Mouse (Mus musculus): ENCODE results near the gene Ndel1.

Ndel1 gene

DNA sequence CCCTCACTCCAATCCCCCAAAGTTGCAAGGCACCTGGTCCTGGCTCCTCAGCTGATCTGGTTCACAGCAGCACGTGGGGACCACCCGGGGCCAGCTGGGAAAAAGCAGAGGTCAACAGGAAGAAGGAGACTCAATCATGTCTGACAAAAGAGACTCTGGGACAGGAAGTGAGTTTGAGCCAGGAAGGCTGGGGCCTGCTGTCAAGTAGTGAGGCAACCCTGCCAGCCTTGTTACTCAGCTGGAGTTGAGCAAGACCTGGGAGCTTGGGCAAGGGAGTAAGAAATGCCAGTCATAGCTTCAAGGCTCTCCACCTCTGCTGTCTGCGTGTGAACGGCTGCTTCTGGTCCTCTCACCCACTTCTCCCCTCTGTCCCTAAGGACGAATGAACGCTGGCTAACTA is at the start of gene Ndel1:
TSS of gene Ndel1 (minus strand) at position 111 of the 400 bp plus-strand sequence.
- DNase-seq (ENCODE audit: low read depth in 2 of 2, low spot score in 2 of 2) = no peak

GRCm38 (mm10) chr11:68914566-68914965 is 42.9 kb upstream of the Ndel1 start:
- no peak for DNase-seq (ENCODE audit: low read depth in 2 of 2, low spot score in 2 of 2)

- DNase-seq (ENCODE audit: low read depth in 2 of 2, low spot score in 2 of 2) = no peak
Observed at GRCm38 (mm10) chr11:68911531-68912177, 40.0 kb upstream of the Ndel1 start.

DNA sequence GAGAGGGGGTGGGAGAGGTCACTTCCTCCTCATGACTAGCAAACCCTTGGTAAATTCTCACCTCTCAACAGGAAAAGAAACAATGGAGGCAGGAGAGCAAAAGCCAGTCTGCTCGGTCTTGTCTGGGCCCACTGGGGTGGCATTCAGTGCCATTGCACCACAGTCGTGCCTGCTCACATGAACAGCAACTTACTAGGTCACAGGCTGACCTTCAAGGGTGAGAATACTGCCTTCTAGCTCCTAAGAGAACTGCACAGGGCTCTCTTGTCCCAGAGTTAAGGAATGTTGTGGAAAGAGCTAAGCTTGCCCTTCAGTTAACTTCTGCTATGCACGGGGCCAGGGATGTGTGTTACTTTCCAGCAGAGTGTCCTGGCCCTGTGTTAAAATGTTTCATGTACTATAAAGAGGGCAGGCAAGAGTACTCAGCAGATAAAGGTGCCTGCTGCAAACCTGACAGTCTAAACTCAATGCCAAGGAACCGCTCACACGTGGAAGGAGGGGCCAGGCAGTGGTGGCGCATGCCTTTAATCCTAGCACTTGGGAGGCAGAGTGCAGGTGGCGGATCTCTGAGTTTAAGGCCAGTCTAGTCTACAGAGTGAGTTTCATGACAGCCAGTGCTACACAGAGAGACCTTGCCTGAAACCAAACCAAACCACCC is 37.3 kb upstream of the Ndel1 start:
- no peak for DNase-seq (ENCODE audit: low read depth in 2 of 2, low spot score in 2 of 2)

DNA sequence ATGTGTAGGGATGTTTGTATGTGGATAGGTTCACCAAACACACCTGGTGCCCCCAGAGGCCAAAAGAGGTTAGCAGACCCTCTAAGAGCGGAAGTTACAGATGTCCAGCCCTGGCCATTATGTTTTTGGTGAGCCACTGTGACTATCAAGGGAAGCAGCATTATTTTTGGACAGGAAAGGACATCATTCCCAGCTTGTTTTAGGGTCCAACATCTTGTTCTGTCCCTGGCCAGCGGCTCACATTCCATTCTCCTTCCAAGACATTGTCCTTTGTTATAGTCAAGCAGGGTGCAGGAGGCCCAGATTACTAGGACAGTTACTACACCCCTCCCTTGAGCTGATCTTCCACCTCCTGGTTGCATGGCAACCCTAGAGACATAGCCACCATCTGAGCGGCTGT is 35.6 kb upstream of the Ndel1 start:
- no peak for DNase-seq (ENCODE audit: low read depth in 2 of 2, low spot score in 2 of 2)

GRCm38 (mm10) chr11:68906461-68906790 is 34.8 kb upstream of the Ndel1 start:
- DNase-seq (ENCODE audit: low read depth in 2 of 2, low spot score in 2 of 2) = no peak

GRCm38 (mm10) chr11:68905665-68906460 is 34.2 kb upstream of the Ndel1 start:
- DNase-seq (ENCODE audit: low read depth in 2 of 2, low spot score in 2 of 2) = no peak

DNA sequence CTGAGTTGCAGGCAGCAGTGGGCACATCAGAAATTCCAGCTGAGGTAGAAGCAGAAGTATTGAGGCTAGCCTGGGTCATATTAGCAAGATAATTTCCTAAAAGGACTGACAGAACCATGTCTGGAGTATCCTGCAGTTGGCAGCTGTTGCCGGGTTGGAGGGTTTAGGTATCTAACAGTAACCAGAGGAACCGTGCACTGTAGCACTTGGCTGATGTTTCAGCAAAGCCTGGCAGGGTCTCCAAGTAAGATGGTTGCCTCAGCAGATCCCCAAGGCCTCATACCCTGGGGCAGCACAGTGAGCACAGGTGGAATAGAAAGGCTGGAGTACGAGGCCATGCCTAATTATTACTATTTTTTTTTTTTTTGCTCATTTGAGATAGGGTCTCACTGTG is 33.5 kb upstream of the Ndel1 start:
- no peak for DNase-seq (ENCODE audit: low read depth in 2 of 2, low spot score in 2 of 2)

DNA sequence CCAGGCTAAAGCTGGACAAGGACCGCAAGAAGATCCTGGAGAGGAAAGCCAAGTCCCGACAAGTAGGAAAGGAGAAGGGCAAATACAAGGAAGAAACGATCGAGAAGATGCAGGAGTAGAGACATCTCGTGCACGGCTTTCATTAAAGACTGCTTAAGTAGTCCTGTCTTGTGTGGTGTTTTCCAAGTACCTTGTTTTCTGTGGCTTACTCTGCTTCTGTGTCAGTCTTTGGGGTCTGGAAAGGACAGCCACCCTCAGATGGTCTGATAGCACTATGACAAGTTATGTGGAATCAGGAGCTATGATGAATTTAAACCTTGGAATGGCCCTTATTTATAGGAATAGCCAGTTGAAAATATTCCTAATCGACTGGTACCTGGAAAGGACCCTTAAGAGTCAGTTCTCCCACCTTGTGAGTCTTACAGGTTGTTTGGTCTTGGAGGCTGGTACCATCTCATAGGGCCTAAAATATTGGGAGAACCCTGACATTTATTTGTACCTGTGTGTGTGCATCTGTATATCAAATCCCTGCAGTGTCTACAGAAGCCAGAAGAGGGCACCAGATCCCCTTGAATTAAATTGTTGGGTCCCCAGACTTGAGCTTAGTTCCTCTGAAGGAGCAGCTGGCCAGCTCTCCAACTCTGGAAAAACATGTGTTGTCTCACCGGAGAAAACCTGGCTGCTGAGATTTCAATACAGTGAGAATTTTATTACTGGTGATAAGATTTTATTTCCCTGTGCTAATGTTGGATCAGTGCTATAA is 32.9 kb upstream of the Ndel1 start:
- DNase-seq (ENCODE audit: low read depth in 2 of 2, low spot score in 2 of 2) = peak; percentile 57 to 72

DNA sequence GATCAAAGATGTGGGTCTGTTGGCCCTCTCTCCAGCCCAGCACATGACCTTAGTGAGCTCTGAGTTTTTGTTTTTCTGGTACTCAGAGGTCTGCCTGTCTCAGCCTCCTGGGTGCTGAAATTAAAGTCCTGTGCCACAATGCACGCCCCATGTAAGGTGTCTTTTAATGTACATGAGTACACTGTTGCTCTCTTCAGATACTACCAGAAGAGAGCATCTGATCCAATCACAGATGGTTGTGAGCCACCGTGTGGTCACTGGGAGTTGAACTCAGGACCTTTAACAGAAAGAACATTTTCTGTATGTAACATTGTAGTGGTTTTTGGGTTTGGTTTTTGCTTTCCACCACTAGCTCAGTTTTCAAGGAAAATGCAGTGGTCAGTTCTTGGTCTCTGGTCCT is 32.1 kb upstream of the Ndel1 start:
- no peak for DNase-seq (ENCODE audit: low read depth in 2 of 2, low spot score in 2 of 2)

- no peak for DNase-seq (ENCODE audit: low read depth in 2 of 2, low spot score in 2 of 2)
Observed at GRCm38 (mm10) chr11:68902823-68903222, 31.2 kb upstream of the Ndel1 start.

DNA sequence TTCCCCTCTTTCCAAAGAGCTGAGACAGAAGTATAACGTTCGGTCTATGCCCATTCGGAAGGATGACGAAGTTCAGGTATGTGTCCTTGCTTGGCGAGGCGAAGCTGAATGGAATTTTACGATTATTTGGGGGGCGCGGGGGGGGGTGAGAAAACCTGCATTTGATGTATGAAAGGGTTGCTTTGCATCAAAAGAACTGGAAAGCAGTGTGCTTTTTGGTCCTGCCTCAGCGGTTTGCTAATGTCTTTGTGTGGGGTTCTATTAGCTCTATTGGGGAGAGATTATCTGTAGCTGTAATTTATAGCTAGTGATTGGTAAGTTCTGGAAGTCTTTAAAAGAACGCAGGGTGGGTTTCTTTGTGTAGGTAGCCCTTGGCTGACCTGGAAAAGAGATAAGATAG is 30.7 kb upstream of the Ndel1 start:
- no peak for DNase-seq (ENCODE audit: low read depth in 2 of 2, low spot score in 2 of 2)

GRCm38 (mm10) chr11:68902047-68902364 is 30.3 kb upstream of the Ndel1 start:
- no peak for DNase-seq (ENCODE audit: low read depth in 2 of 2, low spot score in 2 of 2)

DNA sequence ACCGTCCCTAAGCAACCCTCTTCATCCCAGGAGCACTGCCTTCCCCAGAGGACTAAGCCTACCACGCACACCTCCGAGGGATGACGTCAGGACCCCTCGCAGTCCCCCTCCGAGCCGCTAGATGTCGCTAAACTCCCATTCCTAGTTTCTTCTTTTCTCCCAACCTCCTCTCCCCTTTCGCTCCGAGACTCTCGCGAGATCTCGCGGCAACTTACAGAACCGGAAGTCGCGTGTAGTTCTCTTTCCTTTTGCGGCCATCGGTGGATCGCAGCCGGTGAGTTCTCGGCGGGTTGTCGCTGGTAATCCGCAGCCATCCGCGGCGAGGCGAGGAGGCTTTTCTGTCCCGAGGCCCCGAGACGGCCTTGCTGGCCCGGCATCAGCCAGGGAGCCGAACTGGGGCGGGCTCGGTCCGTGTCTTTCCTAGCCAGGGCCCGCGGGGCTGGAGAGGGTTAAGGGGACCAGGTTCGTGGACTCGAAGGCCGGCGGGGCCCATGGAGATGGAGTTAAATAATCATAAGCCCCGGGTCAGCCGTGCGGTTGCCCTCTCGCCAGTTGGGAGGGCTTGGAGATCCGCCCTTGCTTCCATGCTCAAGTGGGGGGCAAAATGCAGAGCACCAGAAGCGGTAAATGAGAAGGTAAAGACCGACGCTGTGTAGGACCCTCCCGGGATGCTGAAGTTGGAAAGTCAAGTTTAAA is 29.8 kb upstream of the Ndel1 start, which contains the start of gene Rpl26:
TSS of gene Rpl26 (plus strand) at position 233 of the 696 bp plus-strand sequence.
- peak; percentile 96 to 99 for DNase-seq (ENCODE audit: low read depth in 2 of 2, low spot score in 2 of 2)

DNA sequence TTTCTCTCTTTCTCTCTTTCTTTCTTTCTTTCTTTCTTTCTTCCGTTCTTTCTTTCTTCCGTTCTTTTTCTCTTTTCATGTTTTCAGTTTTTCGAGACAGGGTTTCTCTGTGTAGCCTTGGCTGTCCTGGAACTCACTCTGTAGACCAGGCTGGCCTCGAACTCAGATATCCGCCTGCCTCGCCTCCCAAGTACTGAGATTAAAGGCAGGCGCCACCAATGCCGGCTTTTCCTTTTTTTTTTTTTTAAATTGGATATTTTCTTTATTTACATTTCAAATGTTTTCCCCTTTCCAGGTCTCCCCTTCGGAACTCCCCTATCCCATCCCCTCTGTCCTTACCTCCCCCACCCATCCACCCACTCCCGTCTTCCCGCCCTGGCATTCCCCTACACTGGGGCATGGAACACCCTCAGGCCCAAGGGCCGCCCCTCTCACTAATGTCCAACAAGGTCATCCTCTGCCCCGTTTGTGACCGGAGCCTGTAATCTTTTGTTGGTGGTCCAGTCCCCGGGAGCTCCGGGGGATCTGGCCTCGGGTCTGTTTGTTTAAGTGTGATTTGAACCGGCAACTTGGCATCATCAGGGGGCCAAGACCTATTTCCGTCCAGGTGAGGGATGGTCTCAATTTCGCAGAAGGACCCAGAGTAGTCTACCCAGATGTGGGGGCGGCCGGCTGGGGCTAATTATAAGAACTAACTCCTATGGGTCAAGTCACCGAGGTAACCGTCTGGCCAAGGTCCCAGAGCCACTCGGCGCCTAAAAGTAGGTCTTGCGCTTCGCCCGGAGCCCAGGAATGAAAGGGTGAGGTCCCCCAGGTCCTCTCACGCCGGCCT is 29.1 kb upstream of the Ndel1 start:
- no peak for DNase-seq (ENCODE audit: low read depth in 2 of 2, low spot score in 2 of 2)

DNA sequence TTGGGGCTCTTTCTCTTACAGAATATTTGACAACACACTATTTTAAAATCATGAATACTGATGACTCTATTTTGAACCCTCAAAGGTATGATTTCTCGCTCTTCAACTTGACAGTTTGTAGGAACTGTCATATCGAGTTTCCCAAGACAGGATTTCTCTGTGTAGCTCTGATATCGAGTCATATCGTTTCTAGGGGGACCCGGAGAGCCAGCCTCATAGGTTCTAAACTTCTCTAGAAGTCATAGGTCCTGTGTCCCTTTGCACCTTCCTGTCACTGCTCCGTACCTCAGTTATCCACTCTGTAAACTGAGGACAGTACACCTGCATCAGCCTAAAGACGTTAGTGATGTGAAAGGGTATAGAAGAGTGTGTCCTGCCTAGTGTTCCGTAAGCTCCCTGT is 28.2 kb upstream of the Ndel1 start:
- DNase-seq (ENCODE audit: low read depth in 2 of 2, low spot score in 2 of 2) = no peak

DNA sequence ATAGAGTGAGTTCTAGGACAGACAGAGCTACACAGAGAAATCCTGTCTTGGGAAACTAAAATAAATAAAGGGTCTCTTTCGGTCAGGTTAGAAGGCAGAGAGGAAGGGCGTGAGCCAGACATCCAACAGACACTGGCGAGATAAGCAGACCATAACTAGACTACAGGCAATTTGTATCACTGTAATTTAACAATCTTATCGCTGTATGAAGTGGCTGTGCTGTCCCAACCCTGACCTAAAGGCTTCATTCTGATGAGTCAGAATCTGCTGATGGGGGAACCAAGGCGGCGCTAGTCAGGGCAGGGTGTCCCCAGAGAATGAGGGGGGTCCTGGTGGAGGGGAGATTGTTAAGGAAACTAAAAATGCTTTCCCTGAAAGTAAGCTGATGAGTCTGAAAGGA is 27.1 kb upstream of the Ndel1 start:
- no peak for DNase-seq (ENCODE audit: low read depth in 2 of 2, low spot score in 2 of 2)

- DNase-seq (ENCODE audit: low read depth in 2 of 2, low spot score in 2 of 2) = no peak
Observed at GRCm38 (mm10) chr11:68897838-68898237, 26.2 kb upstream of the Ndel1 start.

DNA sequence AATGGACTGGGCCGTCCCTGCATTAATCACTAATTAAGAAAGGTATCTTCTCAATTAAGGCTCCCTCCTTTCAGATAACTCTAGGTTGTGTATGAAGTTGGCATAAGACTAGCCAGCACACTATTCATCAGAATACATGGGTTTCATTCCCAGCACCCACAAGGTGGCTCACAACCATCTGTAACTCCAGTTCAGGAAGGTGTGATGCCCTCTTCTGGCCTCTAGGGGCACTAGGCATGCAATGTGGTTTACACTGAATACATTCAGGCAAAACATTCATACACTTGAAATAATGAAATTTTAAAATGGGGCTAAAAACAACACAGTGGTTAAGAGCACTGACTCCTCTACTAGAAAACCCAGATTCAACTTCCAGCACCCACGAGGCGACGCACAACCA is 25.5 kb upstream of the Ndel1 start:
- peak; percentile 30 to 59 for DNase-seq (ENCODE audit: low read depth in 2 of 2, low spot score in 2 of 2)

DNA sequence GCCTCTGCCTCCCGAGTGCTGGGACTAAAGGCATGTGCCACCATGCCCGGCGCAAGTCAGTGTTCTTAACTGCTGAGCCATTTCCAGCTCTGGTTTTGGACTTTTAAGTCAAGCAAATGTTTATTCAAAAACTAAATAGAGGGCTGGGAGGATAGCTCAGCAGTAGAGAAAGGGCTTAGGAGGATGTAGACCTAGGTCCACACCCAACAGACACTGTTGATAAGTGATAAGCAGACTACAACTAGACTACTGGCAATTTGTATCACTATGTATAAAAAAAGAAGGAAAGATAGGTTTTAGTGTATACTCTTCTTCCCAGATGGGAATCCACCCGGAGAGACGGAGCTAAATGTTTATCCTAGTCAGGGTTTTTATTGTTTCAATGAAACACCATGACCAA is 24.6 kb upstream of the Ndel1 start:
- no peak for DNase-seq (ENCODE audit: low read depth in 2 of 2, low spot score in 2 of 2)
